Mouse (Mus musculus): Measurements from ENCODE around the gene 4930404N11Rik. TPM values are rescaled to one million over a fixed set of nuclear protein-coding genes. Genes with fewer than 3 reads are reported as not detected.

The 4930404N11Rik gene
- polyA plus RNA-seq, 1 experiment from 2014 or later: 0.64 TPM

Small RNA genes lying within 50 kb of the gene (microRNA-seq; reads per million reads assigned to microRNA genes)
- gene Mir6913 (ENCODE audit: borderline number of aligned reads): not detected

Other genes with a start within 250 kb of the 4930404N11Rik start
- gene Zbtb7a, start 230.6 kb downstream of the 4930404N11Rik start, polyA plus RNA-seq (2014; fragmentation: Nextera tagmentation; extraction: Ambion mirVana): 31.6 and 34.2 TPM in 2 replicates
- 41.2 and 50.9 TPM in 2 replicates for gene Pias4, start 197.9 kb downstream of the 4930404N11Rik start, polyA plus RNA-seq (2014; fragmentation: Nextera tagmentation; extraction: Ambion mirVana)
- gene Eef2, start 189.2 kb downstream of the 4930404N11Rik start, polyA plus RNA-seq (2014; fragmentation: Nextera tagmentation; extraction: Ambion mirVana): 626 and 647 TPM in 2 replicates
- 44.5 and 45.6 TPM in 2 replicates for gene Dapk3, start 182.8 kb downstream of the 4930404N11Rik start, polyA plus RNA-seq (2014; fragmentation: Nextera tagmentation; extraction: Ambion mirVana)
- not detected in 2 replicates for gene 4930442H23Rik, start 182.0 kb downstream of the 4930404N11Rik start, polyA plus RNA-seq (2014; fragmentation: Nextera tagmentation; extraction: Ambion mirVana)
- gene Nmrk2, start 163.8 kb downstream of the 4930404N11Rik start, polyA plus RNA-seq (2014; fragmentation: Nextera tagmentation; extraction: Ambion mirVana): not detected in 2 replicates
- gene Atcay, start 135.0 kb downstream of the 4930404N11Rik start, polyA plus RNA-seq (2014; fragmentation: Nextera tagmentation; extraction: Ambion mirVana): 0.05 TPM in 1 of 2 replicates, not detected in the other
- 1.3 and 2.1 TPM in 2 replicates for gene Zfr2, start 132.7 kb downstream of the 4930404N11Rik start, polyA plus RNA-seq (2014; fragmentation: Nextera tagmentation; extraction: Ambion mirVana)
- 2.1 TPM in 2 replicates for gene Matk, start 112.9 kb downstream of the 4930404N11Rik start, polyA plus RNA-seq (2014; fragmentation: Nextera tagmentation; extraction: Ambion mirVana)
- gene Mrpl54, start 98.9 kb downstream of the 4930404N11Rik start, polyA plus RNA-seq (2014; fragmentation: Nextera tagmentation; extraction: Ambion mirVana): 226 and 233 TPM in 2 replicates
- 47.5 and 55.0 TPM in 2 replicates for gene Apba3, start 98.9 kb downstream of the 4930404N11Rik start, polyA plus RNA-seq (2014; fragmentation: Nextera tagmentation; extraction: Ambion mirVana)
- gene Tjp3, start 74.2 kb downstream of the 4930404N11Rik start, polyA plus RNA-seq (2014; fragmentation: Nextera tagmentation; extraction: Ambion mirVana): 1.8 TPM in 2 replicates
- 40.0 and 42.5 TPM in 2 replicates for gene Pip5k1c, start 72.9 kb downstream of the 4930404N11Rik start, polyA plus RNA-seq (2014; fragmentation: Nextera tagmentation; extraction: Ambion mirVana)
- gene Cactin, start 44.7 kb downstream of the 4930404N11Rik start, polyA plus RNA-seq (2014; fragmentation: Nextera tagmentation; extraction: Ambion mirVana): 49.9 and 51.9 TPM in 2 replicates
- 7.8 and 7.9 TPM in 2 replicates for gene Tbxa2r, start 37.1 kb downstream of the 4930404N11Rik start, polyA plus RNA-seq (2014; fragmentation: Nextera tagmentation; extraction: Ambion mirVana)
- gene Gipc3, start 22.6 kb downstream of the 4930404N11Rik start, polyA plus RNA-seq (2014; fragmentation: Nextera tagmentation; extraction: Ambion mirVana): not detected in 2 replicates
- gene Hmg20b, start 15.3 kb downstream of the 4930404N11Rik start, polyA plus RNA-seq (2014; fragmentation: Nextera tagmentation; extraction: Ambion mirVana): 68.6 and 69.2 TPM in 2 replicates
- gene Mfsd12, start 8.3 kb downstream of the 4930404N11Rik start, polyA plus RNA-seq (2014; fragmentation: Nextera tagmentation; extraction: Ambion mirVana): 11.2 TPM in 2 replicates
- gene Fzr1, start 12.7 kb upstream of the 4930404N11Rik start, polyA plus RNA-seq (2014; fragmentation: Nextera tagmentation; extraction: Ambion mirVana): 74.0 and 75.9 TPM in 2 replicates
- gene Dohh, start 18.6 kb upstream of the 4930404N11Rik start, polyA plus RNA-seq (2014; fragmentation: Nextera tagmentation; extraction: Ambion mirVana): 97.4 and 99.3 TPM in 2 replicates
- 1.3 and 1.9 TPM in 2 replicates for gene Gm48551, start 18.6 kb upstream of the 4930404N11Rik start, polyA plus RNA-seq (2014; fragmentation: Nextera tagmentation; extraction: Ambion mirVana)
- 0.62 and 0.67 TPM in 2 replicates for gene Gm48552, start 23.2 kb upstream of the 4930404N11Rik start, polyA plus RNA-seq (2014; fragmentation: Nextera tagmentation; extraction: Ambion mirVana)
- 3.8 and 4.5 TPM in 2 replicates for gene Smim24, start 27.2 kb upstream of the 4930404N11Rik start, polyA plus RNA-seq (2014; fragmentation: Nextera tagmentation; extraction: Ambion mirVana)
- 15.4 and 21.4 TPM in 2 replicates for gene Nfic, start 89.8 kb upstream of the 4930404N11Rik start, polyA plus RNA-seq (2014; fragmentation: Nextera tagmentation; extraction: Ambion mirVana)
- gene Celf5, start 116.9 kb upstream of the 4930404N11Rik start, polyA plus RNA-seq (2014; fragmentation: Nextera tagmentation; extraction: Ambion mirVana): 0.12 TPM in 1 of 2 replicates, not detected in the other
- gene Ncln, start 130.6 kb upstream of the 4930404N11Rik start, polyA plus RNA-seq (2014; fragmentation: Nextera tagmentation; extraction: Ambion mirVana): 92.2 and 97.9 TPM in 2 replicates
- 4.5 and 4.6 TPM in 2 replicates for gene S1pr4, start 134.3 kb upstream of the 4930404N11Rik start, polyA plus RNA-seq (2014; fragmentation: Nextera tagmentation; extraction: Ambion mirVana)
- gene Gna15, start 158.4 kb upstream of the 4930404N11Rik start, polyA plus RNA-seq (2014; fragmentation: Nextera tagmentation; extraction: Ambion mirVana): 10.1 and 11.3 TPM in 2 replicates
- 46.4 and 47.0 TPM in 2 replicates for gene Gna11, start 179.4 kb upstream of the 4930404N11Rik start, polyA plus RNA-seq (2014; fragmentation: Nextera tagmentation; extraction: Ambion mirVana)
- gene Aes, start 193.7 kb upstream of the 4930404N11Rik start, polyA plus RNA-seq (2014; fragmentation: Nextera tagmentation; extraction: Ambion mirVana): 213 and 229 TPM in 2 replicates
- gene Tle2, start 208.7 kb upstream of the 4930404N11Rik start, polyA plus RNA-seq (2014; fragmentation: Nextera tagmentation; extraction: Ambion mirVana): 5.1 and 6.9 TPM in 2 replicates
- gene Tle6, start 235.3 kb upstream of the 4930404N11Rik start, polyA plus RNA-seq (2014; fragmentation: Nextera tagmentation; extraction: Ambion mirVana): 13.2 and 16.7 TPM in 2 replicates
- 0.81 and 1.1 TPM in 2 replicates for gene BC025920, start 240.5 kb upstream of the 4930404N11Rik start, polyA plus RNA-seq (2014; fragmentation: Nextera tagmentation; extraction: Ambion mirVana)

Measured in liver, embryonic 11.5 days (tissue).